Mouse (Mus musculus) lung, embryonic 14.5 days (tissue): ENCODE measurements around the gene Snx7. TPM values are rescaled to one million over a fixed set of nuclear protein-coding genes. Genes with fewer than 3 reads are reported as not detected.

Experiments used
- ATAC-seq: fragments of 200-750 bp; cut with Nextera tagmentation; 2 replicates; pipeline ENCODE4 v1.8.0; 2017; ENCODE audit warnings: mild to moderate bottlenecking, moderate TSS enrichment, moderate library complexity; ENCODE audit not compliant: insufficient read depth
- DNase-seq: peaks from one replicate; pipeline ENCODE4 v3.0.0-alpha.2; 2015
- H3K27ac ChIP-seq: fragments of 300-500 bp; sonication (generic); 2 replicates; pipeline ENCODE4 v1.5.1; 2014; ENCODE audit warnings: low read depth, mild to moderate bottlenecking, moderate library complexity
- H3K27me3 ChIP-seq: fragments of 300-500 bp; sonication (generic); 2 replicates; pipeline ENCODE4 v1.6.1; 2014; ENCODE audit warnings: low read length, control low read depth; ENCODE audit not compliant: insufficient read depth
- H3K36me3 ChIP-seq: fragments of 300-500 bp; sonication (generic); 2 replicates; pipeline ENCODE4 v1.6.1; 2014; ENCODE audit warnings: control low read depth; ENCODE audit not compliant: insufficient read depth
- H3K4me1 ChIP-seq: fragments of 300-500 bp; sonication (generic); 2 replicates; pipeline ENCODE4 v1.6.1; 2014; ENCODE audit warnings: antibody characterized with exemption, control low read depth; ENCODE audit not compliant: insufficient read depth
- H3K4me2 ChIP-seq: fragments of 300-500 bp; sonication (generic); 2 replicates; pipeline ENCODE4 v1.6.1; 2014; ENCODE audit warnings: mild to moderate bottlenecking
- H3K4me3 ChIP-seq: fragments of 300-500 bp; sonication (generic); 2 replicates; pipeline ENCODE4 v1.5.1; 2014; ENCODE audit warnings: low read depth, low read length
- H3K9ac ChIP-seq: fragments of 300-500 bp; sonication (generic); 2 replicates; pipeline ENCODE4 v1.6.1; 2014
- H3K9me3 ChIP-seq: fragments of 300-500 bp; sonication (generic); 2 replicates; pipeline ENCODE4 v1.6.1; 2016; ENCODE audit warnings: low read depth, low read length, control low read depth
- CTCF ChIP-seq: IDR thresholded peaks from 2 replicates; pipeline ENCODE4 v1.5.1; 2016; ENCODE audit warnings: antibody characterized with exemption, low read depth
- WGBS: fragments of 180-500 bp; shearing (Covaris S2); extraction: QIAGEN DNeasy Blood & Tissue Kit; methylation state at CpG from one replicate; pipeline ENCODE4 v1.1.7; 2014; 5-methylcytosine and 5-hydroxymethylcytosine counted together
- polyA plus RNA-seq: library from polyadenylated mRNA; unstranded; fragments of >200 nt; fragmentation: Nextera tagmentation; extraction: Ambion mirVana; gene quantifications from 2 replicates; pipeline ENCODE4 v1.2.1, GENCODE M21; 2014

Snx7 gene
- polyA plus RNA-seq, 1 experiment from 2014 or later = 43.1 TPM

DNA sequence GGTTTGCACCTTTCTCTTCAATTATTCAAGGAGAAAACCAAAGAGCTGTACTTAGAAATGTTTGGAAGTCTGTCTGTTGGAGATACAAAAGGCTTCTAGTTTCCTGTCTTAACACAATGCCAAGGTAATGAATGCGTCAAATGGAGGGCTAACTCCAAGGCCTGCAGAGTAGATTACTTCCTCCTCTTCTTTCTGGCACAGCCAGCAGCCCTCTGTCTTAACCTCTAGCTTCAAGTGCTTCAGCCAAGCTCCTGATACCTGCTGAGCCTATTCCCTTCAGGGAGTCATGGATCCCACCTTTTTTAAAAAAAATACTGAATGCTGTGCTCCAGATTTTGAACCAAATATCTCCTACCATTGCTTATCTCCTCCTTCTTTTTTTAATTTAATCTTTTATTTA is 51.1 kb downstream of the Snx7 start:
- H3K36me3 ChIP-seq = no peaks in the 10 kb centered on the region
- H3K27me3 ChIP-seq = no peaks in the 10 kb centered on the region
- 81% methylated on average over 1 of the region's 1 CpGs for WGBS
- no peak for ATAC-seq
- no peaks in the 10 kb centered on the region for H3K9me3 ChIP-seq
- H3K27ac ChIP-seq = no peak overlapping the region
- H3K4me1 ChIP-seq = no peaks in the 10 kb centered on the region
- TF ChIP-seq CTCF = no peak
- H3K4me2 ChIP-seq = no peak overlapping the region
- H3K4me3 ChIP-seq = no peak overlapping the region
- no peak overlapping the region for H3K9ac ChIP-seq
- DNase-seq = no peak

DNA sequence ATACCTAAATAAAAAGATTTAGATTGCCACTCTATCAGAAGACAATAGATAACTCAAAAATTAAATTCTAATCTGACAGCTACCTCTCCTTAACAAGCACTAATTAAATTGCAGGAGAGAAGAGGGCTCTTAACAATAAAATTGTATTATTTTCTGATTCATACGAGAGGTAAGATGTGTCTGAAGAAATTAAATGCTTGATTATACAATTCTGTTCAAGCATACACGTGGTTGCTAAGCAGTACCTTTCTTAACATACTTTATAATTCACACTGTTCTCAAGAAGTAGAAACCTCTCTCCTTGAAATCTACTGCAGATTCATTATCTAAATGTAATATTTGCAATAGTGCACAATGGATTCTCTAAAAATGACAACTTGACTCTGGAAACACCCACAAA is 54.5 kb downstream of the Snx7 start:
- no peak for TF ChIP-seq CTCF
- 75% methylated on average over 2 of the region's 2 CpGs for WGBS
- H3K4me2 ChIP-seq = no peak overlapping the region
- H3K27me3 ChIP-seq = no peaks in the 10 kb centered on the region
- H3K4me1 ChIP-seq = no peaks in the 10 kb centered on the region
- no peak for DNase-seq
- no peaks in the 10 kb centered on the region for H3K9me3 ChIP-seq
- no peak overlapping the region for H3K27ac ChIP-seq
- no peak overlapping the region for H3K9ac ChIP-seq
- ATAC-seq = no peak
- no peak overlapping the region for H3K4me3 ChIP-seq
- 0 out of 2 replicates have a peak, but pooled peaks cover 3% of the 10 kb centered on the region for H3K36me3 ChIP-seq

DNA sequence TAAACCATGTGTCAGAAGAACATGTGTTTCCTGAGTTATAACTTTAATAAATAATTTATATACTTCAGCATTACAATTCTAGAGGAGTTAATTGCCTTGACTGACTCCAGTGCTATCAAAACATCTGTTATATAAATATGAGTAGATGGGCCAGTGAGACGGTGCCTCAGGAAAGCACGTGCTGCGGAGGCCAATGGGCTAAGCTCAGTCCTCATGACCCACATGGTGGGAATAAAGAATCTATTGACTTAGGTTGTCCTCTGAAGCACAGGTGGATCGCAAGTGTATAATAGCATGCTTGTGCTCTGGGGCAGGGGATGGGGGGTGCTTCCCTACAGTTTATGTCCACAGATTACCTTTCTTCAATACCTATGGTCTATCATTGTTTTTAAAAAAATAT is 56.6 kb downstream of the Snx7 start:
- no peak overlapping the region for H3K27ac ChIP-seq
- ATAC-seq = no peak
- no peak overlapping the region for H3K4me3 ChIP-seq
- H3K9me3 ChIP-seq = no peaks in the 10 kb centered on the region
- H3K4me1 ChIP-seq = no peaks in the 10 kb centered on the region
- H3K27me3 ChIP-seq = no peaks in the 10 kb centered on the region
- 0 out of 2 replicates have a peak, but pooled peaks cover 3% of the 10 kb centered on the region for H3K36me3 ChIP-seq
- DNase-seq = no peak
- TF ChIP-seq CTCF = no peak
- WGBS = 62% methylated on average over 4 of the region's 4 CpGs
- no peak overlapping the region for H3K9ac ChIP-seq
- H3K4me2 ChIP-seq = no peak overlapping the region

DNA sequence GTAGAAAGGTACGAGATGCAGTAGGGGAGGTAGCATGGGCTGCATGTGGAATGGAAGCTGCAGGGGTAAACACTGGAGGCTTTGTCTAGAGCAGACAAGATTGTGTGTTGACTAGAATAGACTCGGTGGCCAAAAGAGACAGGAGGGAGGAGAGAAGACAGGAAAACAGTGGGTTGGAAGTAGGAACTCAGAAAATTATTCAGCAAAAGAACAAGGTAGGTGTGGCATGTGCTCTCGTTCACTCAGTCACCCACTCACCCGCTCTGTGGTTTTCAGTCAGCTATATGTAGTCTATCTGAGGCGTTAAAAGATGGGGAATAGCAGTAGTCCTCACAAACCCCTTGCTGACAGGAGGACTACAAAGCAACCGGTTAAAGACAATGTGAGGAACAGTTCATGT is 63.0 kb downstream of the Snx7 start:
- DNase-seq (no peak), ATAC-seq (no peak)
- no peak overlapping the region for H3K27ac ChIP-seq
- no peak overlapping the region for H3K4me3 ChIP-seq
- TF ChIP-seq CTCF = no peak
- WGBS = 91% methylated on average over 6 of the region's 6 CpGs
- H3K4me2 ChIP-seq = no peak overlapping the region
- H3K4me1 ChIP-seq = no peaks in the 10 kb centered on the region
- no peaks in the 10 kb centered on the region for H3K36me3 ChIP-seq
- H3K9ac ChIP-seq = no peak overlapping the region
- H3K27me3 ChIP-seq = no peaks in the 10 kb centered on the region
- no peaks in the 10 kb centered on the region for H3K9me3 ChIP-seq

DNA sequence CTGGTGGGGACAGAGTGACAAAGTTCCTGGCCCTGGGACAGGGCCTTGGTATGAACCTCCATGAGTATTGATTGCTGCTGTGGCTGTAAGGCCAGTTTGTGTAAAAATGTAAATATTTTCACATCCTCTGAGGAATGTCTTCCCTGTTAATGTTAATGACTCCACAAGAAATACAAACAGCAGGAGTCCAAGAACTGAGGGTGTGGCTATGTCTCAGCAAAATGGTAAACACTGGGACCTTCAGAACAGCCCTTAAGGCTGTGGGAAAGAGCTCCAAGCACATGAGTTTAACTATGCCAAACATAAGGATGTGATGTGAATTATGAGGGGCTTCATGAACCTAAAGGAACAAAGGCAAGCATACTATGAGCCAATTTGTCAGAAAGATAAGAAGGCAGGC is 74.2 kb downstream of the Snx7 start:
- H3K4me3 ChIP-seq = no peak overlapping the region
- no peaks in the 10 kb centered on the region for H3K9me3 ChIP-seq
- ATAC-seq = no peak
- no peaks in the 10 kb centered on the region for H3K36me3 ChIP-seq
- H3K4me1 ChIP-seq = no peaks in the 10 kb centered on the region
- no peak overlapping the region for H3K9ac ChIP-seq
- no peak overlapping the region for H3K4me2 ChIP-seq
- TF ChIP-seq CTCF = no peak
- no peak overlapping the region for H3K27ac ChIP-seq
- DNase-seq = no peak
- H3K27me3 ChIP-seq = no peaks in the 10 kb centered on the region

DNA sequence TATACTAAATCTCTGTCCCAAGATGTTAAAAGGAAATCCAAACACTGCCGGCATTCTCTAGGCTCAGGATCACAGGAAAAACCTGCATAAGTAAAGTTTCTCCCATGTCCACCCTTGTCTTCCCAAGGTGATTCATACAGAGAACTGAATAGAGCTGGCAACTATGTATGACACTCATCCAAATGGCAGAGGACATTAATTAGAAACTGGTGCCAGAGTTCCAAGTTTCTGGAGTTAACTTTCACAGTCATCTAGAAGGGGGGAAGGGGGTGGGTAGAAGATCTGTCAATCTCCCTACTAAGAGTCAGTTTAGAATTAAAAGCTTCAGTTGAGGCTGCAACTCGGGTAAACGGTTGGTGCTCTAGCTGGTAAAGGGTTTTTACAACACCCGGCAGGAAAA is 76.8 kb downstream of the Snx7 start:
- H3K36me3 ChIP-seq = no peaks in the 10 kb centered on the region
- ATAC-seq = no peak
- WGBS = 79% methylated on average over 4 of the region's 4 CpGs

DNA sequence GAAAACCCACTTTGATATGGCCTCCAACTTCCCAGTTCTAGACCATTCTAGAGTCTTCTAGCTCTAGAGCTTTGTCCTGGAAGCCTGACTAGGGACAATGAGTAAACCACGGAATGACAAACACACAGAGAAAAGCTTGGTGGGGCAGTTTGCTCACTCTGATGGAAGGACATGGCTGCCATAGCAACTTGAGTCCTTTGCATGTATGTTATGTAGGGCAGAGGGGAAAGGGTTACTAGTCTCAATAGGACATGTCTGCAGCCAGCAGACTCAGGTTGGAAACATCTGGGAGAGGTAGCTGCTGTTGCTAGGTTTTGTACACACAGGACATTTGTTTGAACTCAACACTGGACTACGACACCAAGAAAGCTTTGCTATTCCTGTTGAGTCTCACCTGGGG is 77.5 kb downstream of the Snx7 start:
- DNase-seq (no peak), ATAC-seq (no peak)
- Histone ChIP-seq H3K4me1 (no peaks in the 10 kb centered on the region), H3K4me2 (no peak overlapping the region), H3K36me3 (no peaks in the 10 kb centered on the region), H3K27me3 (no peaks in the 10 kb centered on the region), H3K27ac (no peak overlapping the region), H3K4me3 (no peak overlapping the region), H3K9me3 (no peaks in the 10 kb centered on the region), H3K9ac (no peak overlapping the region)
- TF ChIP-seq CTCF = no peak
- WGBS = 71% methylated on average over 2 of the region's 2 CpGs

More for the DNA sequence above, 76.8 kb downstream of the Snx7 start:
- no peaks in the 10 kb centered on the region for H3K9me3 ChIP-seq
- H3K27ac ChIP-seq = no peak overlapping the region
- TF ChIP-seq CTCF = no peak
- no peak overlapping the region for H3K9ac ChIP-seq
- no peak overlapping the region for H3K4me2 ChIP-seq
- H3K4me1 ChIP-seq = no peaks in the 10 kb centered on the region
- no peaks in the 10 kb centered on the region for H3K27me3 ChIP-seq
- DNase-seq = no peak
- no peak overlapping the region for H3K4me3 ChIP-seq
